Mouse (Mus musculus) spleen, adult 2 months (tissue): ENCODE data around the gene Dpy19l1. TPM values are rescaled to one million over a fixed set of nuclear protein-coding genes. Genes with fewer than 3 reads are reported as not detected.

Experiments used
- DNase-seq, 2 experiments: peaks; one replicate each; pipeline versions ENCODE4 v3.0.0 to v3.0.0-alpha.2; 2012 to 2021; ENCODE audit warnings: low spot score in 2 of 2, low read depth in 1 of 2
- H3K27ac ChIP-seq: fragments of 200-500 bp; 2 replicates; pipeline ENCODE4 v1.5.1; 2012; ENCODE audit warnings: low read length, inconsistent platforms; ENCODE audit not compliant: insufficient read depth
- H3K27me3 ChIP-seq: fragments of 200-500 bp; 2 replicates; pipeline ENCODE4 v1.6.1; 2012; ENCODE audit warnings: mild to moderate bottlenecking, moderate library complexity, low read length, inconsistent platforms; ENCODE audit not compliant: control insufficient read depth, insufficient read depth
- H3K36me3 ChIP-seq: fragments of 200-500 bp; 2 replicates; pipeline ENCODE4 v1.6.1; 2012; ENCODE audit warnings: mild to moderate bottlenecking, low read length, inconsistent platforms; ENCODE audit not compliant: control insufficient read depth, insufficient read depth
- H3K4me1 ChIP-seq: fragments of 200-500 bp; 2 replicates; pipeline ENCODE4 v1.6.1; 2011; ENCODE audit warnings: inconsistent platforms; ENCODE audit not compliant: control insufficient read depth, insufficient read depth, insufficient read length
- H3K4me3 ChIP-seq: fragments of 200-500 bp; 2 replicates; pipeline ENCODE4 v1.5.1; 2011; ENCODE audit warnings: mild to moderate bottlenecking, inconsistent platforms; ENCODE audit not compliant: insufficient read depth, insufficient read length; ENCODE audit errors: extremely low read depth
- CTCF ChIP-seq: fragments of 200-500 bp; IDR thresholded peaks from 2 replicates; pipeline ENCODE4 v1.5.1; 2011; ENCODE audit warnings: mild to moderate bottlenecking, inconsistent platforms; ENCODE audit not compliant: insufficient read depth, insufficient read length, insufficient replicate concordance; ENCODE audit errors: extremely low read depth
- POLR2A ChIP-seq: fragments of 200-500 bp; IDR thresholded peaks from 2 replicates; pipeline ENCODE4 v1.6.1; 2011; ENCODE audit warnings: low read depth, low read length, inconsistent platforms
- WGBS: fragments of 180-500 bp; shearing (Covaris S2); methylation state at CpG from one replicate; pipeline ENCODE4 v1.1.7; 2018; 5-methylcytosine and 5-hydroxymethylcytosine counted together
- polyA plus RNA-seq: library from polyadenylated mRNA; depleted of rRNA; stranded (reverse); fragments of >200 nt; gene quantifications from 2 replicates; pipeline ENCODE4 v1.2.3, GENCODE M21; 2012

Gene Dpy19l1
- polyA plus RNA-seq, 1 experiment, result 12.1 TPM

GRCm38 (mm10) chr9:24421221-24421620, 81.7 kb downstream of the Dpy19l1 start:
- peaks cover 6% of the 10 kb centered on the region for H3K36me3 ChIP-seq
- 97% methylated on average over 3 of the region's 3 CpGs for WGBS
- H3K4me1 ChIP-seq, result no peaks in the 10 kb centered on the region

DNA sequence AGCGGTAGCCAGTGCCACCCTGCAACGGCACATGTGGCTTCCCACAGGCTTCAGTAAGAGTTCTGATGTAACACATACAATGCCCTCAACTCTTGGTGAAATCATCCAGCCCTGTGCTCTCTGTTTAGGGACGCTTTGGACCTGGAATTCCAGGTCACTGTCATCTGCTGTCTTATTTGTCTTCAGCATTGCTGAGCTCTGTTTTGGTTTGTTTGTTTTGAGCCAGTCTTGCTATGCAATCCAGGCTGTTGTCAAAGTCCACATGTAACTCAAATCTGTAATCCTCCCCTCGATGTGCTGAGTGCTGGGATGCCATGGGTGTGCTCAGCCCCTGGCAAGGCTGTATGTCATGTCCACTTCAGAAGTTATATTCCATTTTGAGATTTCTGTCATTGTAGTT, 82.8 kb downstream of the Dpy19l1 start:
- Histone ChIP-seq H3K27ac (no peak overlapping the region), H3K4me3 (no peak overlapping the region), H3K4me1 (no peaks in the 10 kb centered on the region), H3K27me3 (no peaks in the 10 kb centered on the region), H3K36me3 (peaks cover 6% of the 10 kb centered on the region)
- 98% methylated on average over 4 of the region's 4 CpGs for WGBS
- TF ChIP-seq CTCF (no peak), POLR2A (no peak)
- no peak for DNase-seq

More at GRCm38 (mm10) chr9:24421221-24421620, 81.7 kb downstream of the Dpy19l1 start:
- Histone ChIP-seq H3K27me3 (no peaks in the 10 kb centered on the region), H3K4me3 (no peak overlapping the region), H3K27ac (no peak overlapping the region)
- no peak for DNase-seq
- no peak for TF ChIP-seq POLR2A
- TF ChIP-seq CTCF, result no peak

DNA sequence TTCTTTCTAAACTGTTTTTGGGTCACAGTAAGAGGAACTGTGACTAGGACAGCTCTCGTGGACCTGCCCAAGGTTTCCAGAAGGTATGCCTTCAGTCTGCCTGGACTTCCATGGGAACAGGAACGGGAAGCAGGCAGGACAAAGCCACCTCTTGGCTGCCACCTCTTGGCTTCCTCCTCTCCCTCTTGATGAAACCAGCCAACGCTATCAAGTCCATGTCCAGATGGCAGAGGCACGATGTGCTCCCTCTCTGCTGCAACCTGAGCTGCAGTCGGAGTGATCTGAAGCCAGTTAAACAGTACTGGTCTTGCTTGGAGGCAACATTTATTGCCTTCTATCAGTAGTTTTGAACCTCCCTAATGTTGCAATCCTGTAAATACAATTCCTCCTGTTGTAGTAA, 84.7 kb downstream of the Dpy19l1 start:
- Histone ChIP-seq H3K27me3 (no peaks in the 10 kb centered on the region), H3K4me3 (no peak overlapping the region), H3K36me3 (peaks cover 6% of the 10 kb centered on the region), H3K4me1 (no peaks in the 10 kb centered on the region), H3K27ac (no peak overlapping the region)
- 92% methylated on average over 5 of the region's 5 CpGs for WGBS
- no peak for DNase-seq
- no peak for TF ChIP-seq POLR2A
- no peak for TF ChIP-seq CTCF

- WGBS, result 94% methylated on average over 8 of the region's 8 CpGs
- Histone ChIP-seq H3K27me3 (no peaks in the 10 kb centered on the region), H3K27ac (no peak overlapping the region), H3K4me1 (no peaks in the 10 kb centered on the region), H3K36me3 (peaks cover 3% of the 10 kb centered on the region; the same call in 1 of the 2 replicates), H3K4me3 (no peak overlapping the region)
- no peak for TF ChIP-seq POLR2A
- TF ChIP-seq CTCF, result no peak
- no peak for DNase-seq
Measured at GRCm38 (mm10) chr9:24411483-24411882, 91.5 kb downstream of the Dpy19l1 start.

- DNase-seq, result no peak
- Histone ChIP-seq H3K4me1 (no peaks in the 10 kb centered on the region), H3K27me3 (no peaks in the 10 kb centered on the region), H3K4me3 (no peak overlapping the region), H3K36me3 (peaks cover 3% of the 10 kb centered on the region; the same call in 1 of the 2 replicates), H3K27ac (no peak overlapping the region)
- TF ChIP-seq POLR2A (no peak), CTCF (no peak)
- 88% methylated on average over 1 of the region's 1 CpGs for WGBS
Measured at GRCm38 (mm10) chr9:24410439-24410838, 92.5 kb downstream of the Dpy19l1 start.

- TF ChIP-seq POLR2A (no peak), CTCF (no peak)
- H3K4me1 ChIP-seq, result no peaks in the 10 kb centered on the region
Measured at GRCm38 (mm10) chr9:24407992-24408391, 94.9 kb downstream of the Dpy19l1 start.

GRCm38 (mm10) chr9:24394146-24394545, 108.8 kb downstream of the Dpy19l1 start:
- TF ChIP-seq CTCF (no peak), POLR2A (no peak)

More at GRCm38 (mm10) chr9:24407992-24408391, 94.9 kb downstream of the Dpy19l1 start:
- 80% methylated on average over 3 of the region's 3 CpGs for WGBS
- Histone ChIP-seq H3K36me3 (peaks cover 3% of the 10 kb centered on the region; the same call in 1 of the 2 replicates), H3K27ac (no peak overlapping the region), H3K27me3 (no peaks in the 10 kb centered on the region), H3K4me3 (no peak overlapping the region)
- no peak for DNase-seq

More at GRCm38 (mm10) chr9:24394146-24394545, 108.8 kb downstream of the Dpy19l1 start:
- WGBS, result 77% methylated on average over 3 of the region's 3 CpGs
- no peak overlapping the region for H3K27ac ChIP-seq
- no peak for DNase-seq
- no peaks in the 10 kb centered on the region for H3K4me1 ChIP-seq
- H3K4me3 ChIP-seq, result no peak overlapping the region
- no peaks in the 10 kb centered on the region for H3K36me3 ChIP-seq
- H3K27me3 ChIP-seq, result no peaks in the 10 kb centered on the region
